Mouse (Mus musculus): ENCODE measurements around the gene Dpy19l3. TPM values are rescaled to one million over a fixed set of nuclear protein-coding genes. Genes with fewer than 3 reads are reported as not detected.

Gene Dpy19l3
- total RNA-seq, 2 experiments from 2014 or later, result 2.5 to 23.4 TPM

DNA sequence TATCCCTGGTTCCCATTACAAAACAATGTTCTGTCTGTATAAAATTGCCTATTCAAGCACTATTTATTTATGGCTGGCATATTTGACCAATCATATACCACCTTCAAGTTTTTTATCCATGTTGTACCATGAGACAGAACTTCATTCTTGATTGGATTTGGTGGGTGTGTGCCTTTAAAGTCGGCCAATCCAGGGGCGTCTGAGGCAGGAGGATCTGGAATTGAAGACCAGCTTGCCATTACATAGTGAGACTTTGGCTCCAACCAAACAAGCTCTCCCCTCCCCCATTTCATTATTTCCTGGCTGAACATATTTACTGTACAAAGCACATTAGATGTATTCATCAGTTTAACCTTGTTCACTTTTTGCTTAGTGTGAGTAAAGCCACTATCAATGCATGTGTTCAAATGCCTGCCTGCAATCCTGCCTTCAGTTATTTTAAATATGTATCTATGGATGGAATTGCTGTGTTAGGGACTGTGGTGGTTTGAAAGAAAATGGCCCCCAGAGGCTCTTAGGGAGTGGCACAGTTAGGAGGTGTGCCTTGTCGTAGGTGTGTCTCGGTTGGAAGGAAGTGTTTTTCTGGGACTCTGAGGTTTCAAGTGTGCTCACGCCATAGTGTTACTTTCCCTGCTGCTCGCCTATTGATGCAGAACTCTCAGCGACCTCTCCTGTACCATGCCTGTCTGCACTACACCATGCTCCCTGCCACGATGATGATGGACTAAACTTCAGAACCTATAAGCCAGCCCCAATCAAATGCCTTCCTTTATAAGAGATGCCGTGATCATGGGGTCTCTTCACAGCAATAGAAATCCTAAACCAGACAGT is 105.8 kb downstream of the Dpy19l3 start:
- no peak for ATAC-seq (replicated peaks; ENCODE audit: low FRiP score, poor library complexity, severe bottlenecking)

- peak; percentile 76 for ATAC-seq (replicated peaks; ENCODE audit: low FRiP score, poor library complexity, severe bottlenecking)
These were observed 107.1 kb downstream of the Dpy19l3 start, which contains the start of gene Pdcd5 for GRCm38 (mm10) chr7:35647101-35647698. Gene Pdcd5, minus strand, starts transcription at chr7:35647521.

DNA sequence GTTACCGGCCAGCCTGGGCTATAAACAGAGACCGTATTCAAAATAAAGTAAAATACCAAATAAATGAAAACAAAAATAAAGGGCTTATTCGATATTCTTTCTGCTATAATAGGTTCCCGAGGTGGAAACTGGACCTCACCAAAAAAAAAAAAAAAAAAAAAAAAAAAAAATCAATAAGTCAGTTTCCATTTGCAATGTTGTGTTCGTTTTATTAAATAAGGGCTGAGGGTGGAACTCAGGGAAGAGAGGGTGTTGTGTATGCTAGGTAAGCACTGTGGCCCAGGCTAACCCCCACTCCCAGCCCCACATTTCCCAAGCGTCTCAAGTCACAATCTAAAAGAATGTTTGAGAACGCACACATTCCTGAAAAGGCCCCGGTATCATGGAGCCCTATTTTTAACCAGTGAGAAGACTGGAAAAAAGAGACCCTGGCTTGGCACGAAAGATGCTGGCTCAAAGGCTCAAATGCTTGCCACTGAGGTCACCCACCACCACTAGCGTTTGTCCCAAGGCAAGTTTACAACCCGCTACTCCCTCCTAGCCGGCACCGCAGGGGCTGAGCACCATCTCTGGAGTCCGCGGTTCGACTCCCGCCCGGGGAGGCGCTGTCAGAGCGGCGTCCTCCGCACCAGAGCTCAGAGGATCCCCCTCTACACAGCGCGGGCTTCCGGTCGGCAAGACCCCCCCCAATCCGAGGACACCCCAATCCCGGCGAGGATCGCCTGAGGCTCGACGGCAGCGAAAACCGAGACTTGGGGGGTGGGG is 107.8 kb downstream of the Dpy19l3 start:
- ATAC-seq (replicated peaks; ENCODE audit: low FRiP score, poor library complexity, severe bottlenecking), result peak; percentile 40

GRCm38 (mm10) chr7:35640072-35640471 is 114.2 kb downstream of the Dpy19l3 start:
- no peak for ATAC-seq (replicated peaks; ENCODE audit: low FRiP score, poor library complexity, severe bottlenecking)

DNA sequence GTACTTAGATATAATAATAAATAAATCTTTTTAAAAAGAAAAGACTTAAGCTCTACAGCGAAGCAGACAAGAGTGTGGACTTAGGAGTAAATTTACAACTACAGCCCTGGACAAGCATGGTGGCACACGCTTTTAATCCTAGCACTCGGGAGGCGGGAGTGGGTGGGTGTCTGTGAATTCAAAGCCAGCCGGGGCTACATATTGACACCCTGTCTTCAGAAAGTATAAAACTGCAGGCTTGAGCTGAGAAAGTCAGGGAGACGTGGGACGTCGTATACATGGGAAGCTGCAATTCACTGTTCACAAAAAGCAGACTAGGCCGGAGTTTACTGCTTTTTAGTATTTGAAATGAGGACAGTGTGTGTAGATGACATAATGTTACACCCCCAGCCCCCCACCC is 117.4 kb downstream of the Dpy19l3 start:
- ATAC-seq (replicated peaks; ENCODE audit: low FRiP score, poor library complexity, severe bottlenecking), result no peak

DNA sequence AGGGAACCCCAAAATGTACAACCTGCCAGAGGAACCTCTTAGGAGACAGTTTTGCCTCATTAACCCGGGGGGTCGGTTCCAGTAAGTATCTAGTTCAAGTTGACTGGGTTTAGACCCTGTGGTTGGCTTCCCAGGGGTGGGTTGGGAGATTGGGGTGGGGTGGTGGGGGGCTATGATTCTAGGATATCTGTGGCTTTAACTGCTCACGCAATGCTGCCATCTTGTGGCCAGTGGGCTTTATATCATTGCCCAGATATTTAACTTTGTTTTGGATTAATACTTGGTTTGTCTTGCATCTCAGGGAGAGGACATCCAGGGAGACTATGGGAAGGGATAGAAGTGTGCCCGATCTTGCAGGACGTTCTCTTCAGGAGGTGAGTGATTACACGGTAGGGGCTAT is 118.0 kb downstream of the Dpy19l3 start:
- ATAC-seq (replicated peaks; ENCODE audit: low FRiP score, poor library complexity, severe bottlenecking), result no peak

Other genes with a start within 250 kb of the Dpy19l3 start
- gene Tdrd12, start 216.7 kb downstream of the Dpy19l3 start, total RNA-seq (2015; ENCODE audit: low replicate concordance), result not detected in 2 replicates
- gene Tdrd12, start 216.7 kb downstream of the Dpy19l3 start, total RNA-seq (2017; ENCODE audit: low replicate concordance), result 0.94 TPM in 1 of 2 replicates, not detected in the other
- gene Nudt19, start 198.2 kb downstream of the Dpy19l3 start, total RNA-seq (2015; ENCODE audit: low replicate concordance), result 55.3 and 55.8 TPM in 2 replicates
- 10.0 and 24.4 TPM in 2 replicates for gene Nudt19, start 198.2 kb downstream of the Dpy19l3 start, total RNA-seq (2017; ENCODE audit: low replicate concordance)
- gene Rgs9bp, start 168.9 kb downstream of the Dpy19l3 start, total RNA-seq (2015; ENCODE audit: low replicate concordance), result 0.42 and 1.7 TPM in 2 replicates
- 0.14 and 0.68 TPM in 2 replicates for gene Rgs9bp, start 168.9 kb downstream of the Dpy19l3 start, total RNA-seq (2017; ENCODE audit: low replicate concordance)
- gene Ankrd27, start 168.2 kb downstream of the Dpy19l3 start, total RNA-seq (2015; ENCODE audit: low replicate concordance), result 11.5 and 35.4 TPM in 2 replicates
- 12.3 and 20.6 TPM in 2 replicates for gene Ankrd27, start 168.2 kb downstream of the Dpy19l3 start, total RNA-seq (2017; ENCODE audit: low replicate concordance)
- 5.2 and 45.3 TPM in 2 replicates for gene Pdcd5, start 106.9 kb downstream of the Dpy19l3 start, total RNA-seq (2015; ENCODE audit: low replicate concordance)
- 16.6 and 17.1 TPM in 2 replicates for gene Pdcd5, start 106.9 kb downstream of the Dpy19l3 start, total RNA-seq (2017; ENCODE audit: low replicate concordance)
- gene Zfp507, start 48.5 kb upstream of the Dpy19l3 start, total RNA-seq (2015; ENCODE audit: low replicate concordance), result 1.2 and 1.9 TPM in 2 replicates
- 2.6 and 3.8 TPM in 2 replicates for gene Zfp507, start 48.5 kb upstream of the Dpy19l3 start, total RNA-seq (2017; ENCODE audit: low replicate concordance)

Data from erythroblast, adult 5-6 weeks (primary cell).